Mouse (Mus musculus) hindbrain, embryonic 16.5 days (tissue): ENCODE measurements at regions not wholly inside any gene's neighbourhood (a gene's known extent, or its start where the extent isn't known, plus 50 kb on each side); places are given as distances from the start of the nearest gene placed in this dataset.
A peak's percentile ranks its signal among the peaks of the same experiment; 100 is the strongest.

Source experiments
- ATAC-seq: fragments of 200-750 bp; cut with Nextera tagmentation; 2 replicates; pipeline ENCODE4 v1.8.0; 2017; ENCODE audit warnings: moderate TSS enrichment, moderate library complexity
- H3K27ac ChIP-seq: fragments of 300-500 bp; sonication (generic); 2 replicates; pipeline ENCODE4 v1.5.1; 2014; ENCODE audit warnings: low read depth, mild to moderate bottlenecking, control low read depth, low read length, moderate library complexity
- H3K27me3 ChIP-seq: fragments of 300-500 bp; sonication (generic); replicated peaks from 2 replicates; pipeline ENCODE4 v1.6.1; 2014; ENCODE audit warnings: low read length; ENCODE audit not compliant: control insufficient read depth, insufficient read depth
- H3K36me3 ChIP-seq: fragments of 300-500 bp; sonication (generic); 2 replicates; pipeline ENCODE4 v1.6.1; 2014; ENCODE audit warnings: mild to moderate bottlenecking, low read length, moderate library complexity, mixed read lengths; ENCODE audit not compliant: control insufficient read depth, insufficient read depth
- H3K4me1 ChIP-seq: fragments of 300-500 bp; sonication (generic); 2 replicates; pipeline ENCODE4 v1.6.1; 2014; ENCODE audit warnings: low read depth, low read length; ENCODE audit not compliant: control insufficient read depth, insufficient read depth
- H3K4me2 ChIP-seq: fragments of 300-500 bp; sonication (generic); 2 replicates; pipeline ENCODE4 v1.6.1; 2014; ENCODE audit warnings: mild to moderate bottlenecking, low read length, control low read depth, moderate library complexity
- H3K4me3 ChIP-seq: fragments of 300-500 bp; sonication (generic); 2 replicates; pipeline ENCODE4 v1.5.1; 2014; ENCODE audit warnings: mild to moderate bottlenecking, low read length, control low read depth, moderate library complexity
- H3K9ac ChIP-seq: fragments of 300-500 bp; sonication (generic); 2 replicates; pipeline ENCODE4 v1.6.1; 2014; ENCODE audit warnings: low read depth, mild to moderate bottlenecking, control low read depth, low read length, moderate library complexity
- H3K9me3 ChIP-seq: fragments of 300-500 bp; sonication (generic); 2 replicates; pipeline ENCODE4 v1.6.1; 2014; ENCODE audit warnings: mild to moderate bottlenecking, low read length, moderate library complexity; ENCODE audit not compliant: control insufficient read depth
- WGBS: fragments of 180-500 bp; shearing (Covaris S2); extraction: QIAGEN DNeasy Blood & Tissue Kit; methylation state at CpG from one replicate; pipeline ENCODE4 v1.1.7; 2014; 5-methylcytosine and 5-hydroxymethylcytosine counted together

GRCm38 (mm10) chr8:93591608-93592301, 56.1 kb upstream of the Ces5a start:
- H3K9me3 ChIP-seq = no peaks in the 10 kb centered on the region
- H3K27ac ChIP-seq = peak overlapping the region; percentile 59
- peak overlapping the region; percentile 47; the same call in 1 of the 2 replicates for H3K9ac ChIP-seq
- H3K4me1 ChIP-seq = peaks cover 3% of the 10 kb centered on the region
- WGBS = 30% methylated on average over 9 of the region's 9 CpGs
- H3K36me3 ChIP-seq = no peaks in the 10 kb centered on the region
- peak; percentile 92 for ATAC-seq
- no peak overlapping the region for H3K4me3 ChIP-seq
- H3K27me3 ChIP-seq = no peaks in the 10 kb centered on the region
- no peak overlapping the region for H3K4me2 ChIP-seq

GRCm38 (mm10) chr8:93592302-93592651, 56.6 kb upstream of the Ces5a start:
- H3K36me3 ChIP-seq = no peaks in the 10 kb centered on the region
- WGBS = 16% methylated on average over 3 of the region's 3 CpGs
- H3K9ac ChIP-seq = peak overlapping the region; percentile 47; the same call in 1 of the 2 replicates
- H3K4me2 ChIP-seq = no peak overlapping the region
- H3K27me3 ChIP-seq = no peaks in the 10 kb centered on the region
- peaks cover 3% of the 10 kb centered on the region for H3K4me1 ChIP-seq
- no peak overlapping the region for H3K4me3 ChIP-seq
- ATAC-seq = no peak; the same call in 1 of the 2 replicates
- peak overlapping the region; percentile 59 for H3K27ac ChIP-seq
- no peaks in the 10 kb centered on the region for H3K9me3 ChIP-seq

GRCm38 (mm10) chr8:93598613-93599121, 63.0 kb upstream of the Ces5a start:
- Histone ChIP-seq H3K4me1 (peaks cover 13% of the 10 kb centered on the region), H3K9ac (no peak overlapping the region), H3K27ac (peak overlapping the region; percentile 47), H3K4me3 (no peak overlapping the region), H3K36me3 (no peaks in the 10 kb centered on the region), H3K4me2 (no peak overlapping the region), H3K9me3 (no peaks in the 10 kb centered on the region), H3K27me3 (no peaks in the 10 kb centered on the region)
- 36% methylated on average over 11 of the region's 11 CpGs for WGBS
- ATAC-seq = peak; percentile 52

GRCm38 (mm10) chr8:93599306-93599705, 63.7 kb upstream of the Ces5a start:
- peak; percentile 68; the same call in 1 of the 2 replicates for ATAC-seq
- Histone ChIP-seq H3K27me3 (no peaks in the 10 kb centered on the region), H3K4me2 (peak overlapping the region; percentile 10; the same call in 1 of the 2 replicates), H3K36me3 (no peaks in the 10 kb centered on the region), H3K9me3 (no peaks in the 10 kb centered on the region), H3K4me3 (no peak overlapping the region), H3K9ac (no peak overlapping the region), H3K4me1 (peaks cover 13% of the 10 kb centered on the region), H3K27ac (no peak overlapping the region)
- 50% methylated on average over 9 of the region's 9 CpGs for WGBS

- ATAC-seq = peak; percentile 42; the same call in 1 of the 2 replicates
- H3K9me3 ChIP-seq = no peaks in the 10 kb centered on the region
- H3K27ac ChIP-seq = no peak overlapping the region
- 49% methylated on average over 8 of the region's 8 CpGs for WGBS
- no peak overlapping the region for H3K9ac ChIP-seq
- no peaks in the 10 kb centered on the region for H3K36me3 ChIP-seq
- H3K4me3 ChIP-seq = no peak overlapping the region
- no peak overlapping the region; the same call in 1 of the 2 replicates for H3K4me2 ChIP-seq
- peaks cover 13% of the 10 kb centered on the region for H3K4me1 ChIP-seq
- no peaks in the 10 kb centered on the region for H3K27me3 ChIP-seq
These were observed 64.1 kb upstream of the Ces5a start for GRCm38 (mm10) chr8:93599776-93600175.

- Histone ChIP-seq H3K9ac (peak overlapping the region; percentile 32; the same call in 1 of the 2 replicates), H3K4me3 (peak overlapping the region; percentile 13; the same call in 1 of the 2 replicates)
These were observed 91.3 kb upstream of the Ces5a start for GRCm38 (mm10) chr8:93626807-93627526.

GRCm38 (mm10) chr8:93627626-93628025, 92.0 kb upstream of the Ces5a start:
- Histone ChIP-seq H3K4me3 (no peak overlapping the region), H3K36me3 (no peaks in the 10 kb centered on the region), H3K27ac (no peak overlapping the region), H3K4me1 (peaks cover 11% of the 10 kb centered on the region), H3K9me3 (no peaks in the 10 kb centered on the region), H3K4me2 (no peak overlapping the region), H3K9ac (no peak overlapping the region), H3K27me3 (no peaks in the 10 kb centered on the region)
- ATAC-seq = peak; percentile 48; the same call in 1 of the 2 replicates
- WGBS = 52% methylated on average over 6 of the region's 6 CpGs

More at GRCm38 (mm10) chr8:93626807-93627526, 91.3 kb upstream of the Ces5a start:
- peak; percentile 88 for ATAC-seq
- WGBS = 13% methylated on average over 18 of the region's 18 CpGs
- Histone ChIP-seq H3K27ac (peak overlapping the region; percentile 74), H3K4me1 (peaks cover 11% of the 10 kb centered on the region), H3K4me2 (peak overlapping the region; percentile 50), H3K9me3 (no peaks in the 10 kb centered on the region), H3K27me3 (no peaks in the 10 kb centered on the region), H3K36me3 (no peaks in the 10 kb centered on the region)

- no peaks in the 10 kb centered on the region for H3K36me3 ChIP-seq
- ATAC-seq = no peak
These were observed 97.3 kb upstream of the Ces5a start for GRCm38 (mm10) chr8:93632896-93633295.

GRCm38 (mm10) chr8:93642770-93643169, 107.1 kb upstream of the Ces5a start:
- no peak for ATAC-seq

More at GRCm38 (mm10) chr8:93632896-93633295, 97.3 kb upstream of the Ces5a start:
- Histone ChIP-seq H3K4me3 (no peak overlapping the region), H3K9me3 (no peaks in the 10 kb centered on the region), H3K9ac (no peak overlapping the region), H3K4me2 (no peak overlapping the region), H3K27me3 (no peaks in the 10 kb centered on the region), H3K27ac (no peak overlapping the region), H3K4me1 (no peaks in the 10 kb centered on the region)
- 77% methylated on average over 8 of the region's 8 CpGs for WGBS

More at GRCm38 (mm10) chr8:93642770-93643169, 107.1 kb upstream of the Ces5a start:
- Histone ChIP-seq H3K4me3 (no peak overlapping the region), H3K9me3 (no peaks in the 10 kb centered on the region), H3K4me1 (peaks cover 2% of the 10 kb centered on the region; the same call in 1 of the 2 replicates), H3K9ac (no peak overlapping the region), H3K27me3 (no peaks in the 10 kb centered on the region), H3K36me3 (no peaks in the 10 kb centered on the region), H3K4me2 (no peak overlapping the region), H3K27ac (no peak overlapping the region)
- 44% methylated on average over 2 of the region's 2 CpGs for WGBS
